Mouse (Mus musculus) spleen, adult 2 months (tissue): ENCODE data around the gene Pcbp1. TPM values are rescaled to one million over a fixed set of nuclear protein-coding genes. Genes with fewer than 3 reads are reported as not detected.

Experiments
- DNase-seq, 2 experiments: peaks; one replicate each; pipeline versions ENCODE4 v3.0.0 to v3.0.0-alpha.2; 2012 to 2021; ENCODE audit warnings: low spot score in 2 of 2, low read depth in 1 of 2
- H3K27ac ChIP-seq: fragments of 200-500 bp; 2 replicates; pipeline ENCODE4 v1.5.1; 2012; ENCODE audit warnings: low read length, inconsistent platforms; ENCODE audit not compliant: insufficient read depth
- H3K27me3 ChIP-seq: fragments of 200-500 bp; 2 replicates; pipeline ENCODE4 v1.6.1; 2012; ENCODE audit warnings: mild to moderate bottlenecking, moderate library complexity, low read length, inconsistent platforms; ENCODE audit not compliant: control insufficient read depth, insufficient read depth
- H3K36me3 ChIP-seq: fragments of 200-500 bp; 2 replicates; pipeline ENCODE4 v1.6.1; 2012; ENCODE audit warnings: mild to moderate bottlenecking, low read length, inconsistent platforms; ENCODE audit not compliant: control insufficient read depth, insufficient read depth
- H3K4me1 ChIP-seq: fragments of 200-500 bp; 2 replicates; pipeline ENCODE4 v1.6.1; 2011; ENCODE audit warnings: inconsistent platforms; ENCODE audit not compliant: control insufficient read depth, insufficient read depth, insufficient read length
- H3K4me3 ChIP-seq: fragments of 200-500 bp; 2 replicates; pipeline ENCODE4 v1.5.1; 2011; ENCODE audit warnings: mild to moderate bottlenecking, inconsistent platforms; ENCODE audit not compliant: insufficient read depth, insufficient read length; ENCODE audit errors: extremely low read depth
- CTCF ChIP-seq: fragments of 200-500 bp; IDR thresholded peaks from 2 replicates; pipeline ENCODE4 v1.5.1; 2011; ENCODE audit warnings: mild to moderate bottlenecking, inconsistent platforms; ENCODE audit not compliant: insufficient read depth, insufficient read length, insufficient replicate concordance; ENCODE audit errors: extremely low read depth
- POLR2A ChIP-seq: fragments of 200-500 bp; IDR thresholded peaks from 2 replicates; pipeline ENCODE4 v1.6.1; 2011; ENCODE audit warnings: low read depth, low read length, inconsistent platforms
- WGBS: fragments of 180-500 bp; shearing (Covaris S2); methylation state at CpG from one replicate; pipeline ENCODE4 v1.1.7; 2018; 5-methylcytosine and 5-hydroxymethylcytosine counted together
- polyA plus RNA-seq: library from polyadenylated mRNA; depleted of rRNA; stranded (reverse); fragments of >200 nt; gene quantifications from 2 replicates; pipeline ENCODE4 v1.2.3, GENCODE M21; 2012

Pcbp1 gene
- polyA plus RNA-seq, 1 experiment = 166 TPM

GRCm38 (mm10) chr6:86509866-86510200 lies 16.3 kb downstream of the Pcbp1 start:
- Histone ChIP-seq H3K27ac (no peak overlapping the region), H3K36me3 (no peaks in the 10 kb centered on the region), H3K27me3 (no peaks in the 10 kb centered on the region), H3K4me3 (no peak overlapping the region), H3K4me1 (no peaks in the 10 kb centered on the region)
- DNase-seq = no peak
- TF ChIP-seq POLR2A (no peak), CTCF (no peak)
- WGBS = 80% methylated on average over 3 of the region's 3 CpGs

- H3K27ac ChIP-seq = no peak overlapping the region
- H3K36me3 ChIP-seq = no peaks in the 10 kb centered on the region
- no peak for DNase-seq
- no peaks in the 10 kb centered on the region for H3K27me3 ChIP-seq
- TF ChIP-seq POLR2A (no peak), CTCF (no peak)
- no peaks in the 10 kb centered on the region for H3K4me1 ChIP-seq
- H3K4me3 ChIP-seq = no peak overlapping the region
- 68% methylated on average over 4 of the region's 4 CpGs for WGBS
Observed at GRCm38 (mm10) chr6:86509194-86509865, 16.8 kb downstream of the Pcbp1 start.

GRCm38 (mm10) chr6:86508736-86509135 lies 17.4 kb downstream of the Pcbp1 start:
- H3K27me3 ChIP-seq = no peaks in the 10 kb centered on the region
- 93% methylated on average over 3 of the region's 3 CpGs for WGBS
- H3K36me3 ChIP-seq = no peaks in the 10 kb centered on the region
- H3K4me1 ChIP-seq = no peaks in the 10 kb centered on the region
- no peak overlapping the region for H3K27ac ChIP-seq
- no peak for DNase-seq
- no peak for TF ChIP-seq POLR2A
- TF ChIP-seq CTCF = no peak
- no peak overlapping the region for H3K4me3 ChIP-seq

GRCm38 (mm10) chr6:86507116-86507515 lies 19.0 kb downstream of the Pcbp1 start:
- no peak overlapping the region for H3K27ac ChIP-seq
- no peaks in the 10 kb centered on the region for H3K27me3 ChIP-seq
- H3K4me1 ChIP-seq = 0 out of 2 replicates have a peak, but pooled peaks cover 3% of the 10 kb centered on the region
- TF ChIP-seq CTCF (no peak), POLR2A (no peak)
- H3K4me3 ChIP-seq = no peak overlapping the region
- no peaks in the 10 kb centered on the region for H3K36me3 ChIP-seq
- DNase-seq = no peak

- H3K27me3 ChIP-seq = no peaks in the 10 kb centered on the region
- no peak for TF ChIP-seq POLR2A
- TF ChIP-seq CTCF = no peak
- 0 out of 2 replicates have a peak, but pooled peaks cover 3% of the 10 kb centered on the region for H3K4me1 ChIP-seq
- whole genome bisulfite sequencing = 82% methylated on average over 3 of the region's 3 CpGs
- no peaks in the 10 kb centered on the region for H3K36me3 ChIP-seq
- DNase-seq = no peak
- no peak overlapping the region for H3K27ac ChIP-seq
- H3K4me3 ChIP-seq = no peak overlapping the region
Observed at GRCm38 (mm10) chr6:86506309-86506708, 19.8 kb downstream of the Pcbp1 start.

GRCm38 (mm10) chr6:86505671-86506070 lies 20.4 kb downstream of the Pcbp1 start:
- no peak for TF ChIP-seq POLR2A
- no peak for TF ChIP-seq CTCF
- WGBS = 69% methylated on average over 7 of the region's 7 CpGs
- no peak overlapping the region for H3K27ac ChIP-seq
- DNase-seq = no peak
- 0 out of 2 replicates have a peak, but pooled peaks cover 3% of the 10 kb centered on the region for H3K4me1 ChIP-seq
- no peak overlapping the region for H3K4me3 ChIP-seq
- no peaks in the 10 kb centered on the region for H3K27me3 ChIP-seq
- no peaks in the 10 kb centered on the region for H3K36me3 ChIP-seq

GRCm38 (mm10) chr6:86503513-86503912 lies 22.6 kb downstream of the Pcbp1 start:
- WGBS = 52% methylated on average over 4 of the region's 4 CpGs
- H3K4me1 ChIP-seq = 0 out of 2 replicates have a peak, but pooled peaks cover 3% of the 10 kb centered on the region
- peak in 1 of 2 experiments; percentile 25 for DNase-seq
- no peak overlapping the region for H3K4me3 ChIP-seq
- TF ChIP-seq CTCF = no peak
- no peak for TF ChIP-seq POLR2A
- H3K27me3 ChIP-seq = no peaks in the 10 kb centered on the region
- H3K27ac ChIP-seq = no peak overlapping the region
- H3K36me3 ChIP-seq = no peaks in the 10 kb centered on the region
